Mouse (Mus musculus) embryonic fibroblast, embryonic 13.5 days (primary cell): ENCODE results near the gene Me3.

Source experiments
- CTCF ChIP-seq: IDR thresholded peaks from 2 replicates; pipeline ENCODE4 v1.5.1; 2011; ENCODE audit warnings: mild to moderate bottlenecking, control low read depth, low read length, moderate library complexity, borderline replicate concordance; ENCODE audit not compliant: insufficient read depth
- POLR2A ChIP-seq: IDR thresholded peaks from 2 replicates; pipeline ENCODE4 v1.6.1; 2011; ENCODE audit warnings: low read depth, mild to moderate bottlenecking, control low read depth, low read length, moderate library complexity

GRCm38 (mm10) chr7:89678719-89679118 lies 46.5 kb downstream of the Me3 start:
- TF ChIP-seq CTCF (no peak), POLR2A (no peak)
